Mouse (Mus musculus) bone marrow macrophage, adult 2 months (primary cell): ENCODE results near the gene Bbs10. TPM values are rescaled to one million over a fixed set of nuclear protein-coding genes. Genes with fewer than 3 reads are reported as not detected.
A peak's percentile ranks its signal among the peaks of the same experiment; 100 is the strongest.

Source experiments
- H3K27ac ChIP-seq: 2 replicates; pipeline ENCODE4 v1.5.1; 2012; ENCODE audit warnings: low read depth, low read length; ENCODE audit not compliant: insufficient read depth
- H3K4me1 ChIP-seq: 2 replicates; pipeline ENCODE4 v1.6.1; 2012; ENCODE audit warnings: low read length; ENCODE audit not compliant: control insufficient read depth, insufficient read depth
- H3K4me3 ChIP-seq: 2 replicates; pipeline ENCODE4 v1.5.1; 2012; ENCODE audit warnings: mild to moderate bottlenecking, low read length, moderate library complexity; ENCODE audit not compliant: insufficient read depth
- CTCF ChIP-seq: IDR thresholded peaks from 2 replicates; pipeline ENCODE4 v1.5.1; 2012; ENCODE audit warnings: low read depth, mild to moderate bottlenecking, low read length, moderate library complexity
- POLR2A ChIP-seq: IDR thresholded peaks from 2 replicates; pipeline ENCODE4 v1.6.1; 2012; ENCODE audit warnings: mild to moderate bottlenecking, low read depth, low read length, borderline replicate concordance
- polyA plus RNA-seq: library from polyadenylated mRNA; stranded (reverse); fragments of >200 nt; gene quantifications from 2 replicates; pipeline ENCODE4 v1.2.4, GENCODE M21; 2012; ENCODE audit not compliant: missing spikeins, insufficient read depth, insufficient read length

Bbs10 gene
- polyA plus RNA-seq, result 3.8 and 4.6 TPM in 2 replicates

GRCm38 (mm10) chr10:111298140-111299098 lies at the start of gene Bbs10:
Gene Bbs10, plus strand, starts transcription at chr10:111298679.
- TF ChIP-seq POLR2A, result no peak
- peak; percentile 50; the same call in 1 of the 2 replicates for TF ChIP-seq CTCF
- peaks cover 2% of the 10 kb centered on the region; the same call in 1 of the 2 replicates for H3K4me1 ChIP-seq
- peak within 1 kb of the TSS; percentile 29; the same call in 1 of the 2 replicates for H3K27ac ChIP-seq
- H3K4me3 ChIP-seq, result peak within 1 kb of the TSS; percentile 81

- TF ChIP-seq CTCF (no peak), POLR2A (no peak)
- Histone ChIP-seq H3K4me3 (no peak overlapping the region), H3K4me1 (peaks cover 19% of the 10 kb centered on the region), H3K27ac (no peak overlapping the region)
Observed at GRCm38 (mm10) chr10:111250192-111250591, 48.3 kb upstream of the Bbs10 start.

GRCm38 (mm10) chr10:111251666-111252065 lies 46.8 kb upstream of the Bbs10 start:
- H3K4me1 ChIP-seq, result peaks cover 19% of the 10 kb centered on the region
- H3K27ac ChIP-seq, result peak overlapping the region; percentile 11; the same call in 1 of the 2 replicates
- no peak overlapping the region for H3K4me3 ChIP-seq
- TF ChIP-seq POLR2A (no peak), CTCF (no peak)

GRCm38 (mm10) chr10:111255228-111255627 lies 43.3 kb upstream of the Bbs10 start:
- peaks cover 19% of the 10 kb centered on the region for H3K4me1 ChIP-seq
- no peak overlapping the region for H3K4me3 ChIP-seq
- no peak overlapping the region for H3K27ac ChIP-seq
- TF ChIP-seq POLR2A, result no peak
- no peak for TF ChIP-seq CTCF

- peaks cover 19% of the 10 kb centered on the region for H3K4me1 ChIP-seq
- H3K27ac ChIP-seq, result no peak overlapping the region
- no peak overlapping the region for H3K4me3 ChIP-seq
- no peak for TF ChIP-seq CTCF
Observed at GRCm38 (mm10) chr10:111256156-111256555, 42.3 kb upstream of the Bbs10 start.

GRCm38 (mm10) chr10:111257358-111257757 lies 41.1 kb upstream of the Bbs10 start:
- H3K4me3 ChIP-seq, result no peak overlapping the region
- no peak for TF ChIP-seq POLR2A
- no peak for TF ChIP-seq CTCF
- H3K4me1 ChIP-seq, result peaks cover 14% of the 10 kb centered on the region
- H3K27ac ChIP-seq, result no peak overlapping the region

GRCm38 (mm10) chr10:111258256-111258655 lies 40.2 kb upstream of the Bbs10 start:
- TF ChIP-seq POLR2A (no peak), CTCF (no peak)
- peaks cover 12% of the 10 kb centered on the region for H3K4me1 ChIP-seq
- no peak overlapping the region for H3K4me3 ChIP-seq
- no peak overlapping the region for H3K27ac ChIP-seq

- TF ChIP-seq CTCF (no peak), POLR2A (no peak)
- Histone ChIP-seq H3K4me3 (no peak overlapping the region), H3K4me1 (peaks cover 18% of the 10 kb centered on the region), H3K27ac (no peak overlapping the region)
Observed at GRCm38 (mm10) chr10:111271687-111272086, 26.8 kb upstream of the Bbs10 start.

GRCm38 (mm10) chr10:111272905-111273304 lies 25.6 kb upstream of the Bbs10 start:
- peaks cover 18% of the 10 kb centered on the region for H3K4me1 ChIP-seq
- peak overlapping the region; percentile 58 for H3K27ac ChIP-seq
- H3K4me3 ChIP-seq, result no peak overlapping the region
- TF ChIP-seq CTCF (no peak), POLR2A (no peak)

- no peak for TF ChIP-seq CTCF
- TF ChIP-seq POLR2A, result no peak
- H3K4me3 ChIP-seq, result no peak overlapping the region
- H3K4me1 ChIP-seq, result peaks cover 18% of the 10 kb centered on the region
- peak overlapping the region; percentile 77 for H3K27ac ChIP-seq
Observed at GRCm38 (mm10) chr10:111273463-111274088, 24.9 kb upstream of the Bbs10 start.
